In the genomic region with DNA sequence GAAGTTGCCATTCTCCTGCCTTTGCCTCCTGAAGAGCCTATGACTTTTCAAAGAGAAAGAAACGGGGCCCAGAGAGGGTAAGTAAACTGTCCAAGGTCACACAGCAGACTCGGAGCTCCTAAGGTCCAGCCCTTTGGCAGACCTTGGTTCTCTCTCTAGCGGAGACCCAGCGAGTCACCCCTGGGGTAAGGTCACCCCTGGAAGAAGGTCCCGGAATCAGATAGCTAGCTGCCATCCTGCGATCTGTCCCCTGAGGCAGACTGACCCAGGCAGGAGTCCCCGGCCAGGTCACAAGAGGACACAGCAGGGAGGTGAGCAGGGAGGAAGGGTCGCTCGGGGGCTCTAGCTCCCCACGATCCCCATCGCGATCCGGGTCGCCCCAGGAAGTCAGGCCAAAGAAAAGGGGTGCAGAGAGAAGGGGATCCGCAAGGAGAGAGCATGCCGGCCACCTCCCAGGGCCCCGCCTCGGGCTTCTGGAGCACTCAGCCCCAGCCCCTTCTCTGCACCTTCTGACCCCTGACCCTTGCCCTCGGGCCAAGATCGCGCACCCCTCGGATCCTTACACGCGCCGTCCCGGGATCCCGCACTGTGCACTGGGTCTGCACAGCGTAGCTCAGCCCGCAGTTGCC, we compare ENCODE assay signal across 8 mouse cellular contexts. TPM values are rescaled to one million over a fixed set of nuclear protein-coding genes. Genes with fewer than 3 reads are reported as not detected.
DNase-seq lines count a peak whose midpoint lies in the region; ATAC-seq and TF ChIP-seq lines count a peak whose summit lies in the region.

No protein-coding gene starts in this region.

- no peak; the same call in 1 of the 2 replicates for ATAC-seq in heart, embryonic 15.5 days (replicated peaks; ENCODE audit: insufficient number of reproducible peaks, insufficient read depth, low FRiP score, low read depth)
- ATAC-seq in hindbrain, embryonic 12.5 days (ENCODE audit: low FRiP score): no peak; the same call in 1 of the 2 replicates
- ATAC-seq in midbrain, embryonic 12.5 days (ENCODE audit: low FRiP score, low read depth): peak; percentile 5

- WGBS in heart, embryonic 15.5 days: 3% methylated on average over 29 of the region's 29 CpGs
- WGBS in hindbrain, embryonic 12.5 days: 1% methylated on average over 29 of the region's 29 CpGs
- WGBS in midbrain, embryonic 12.5 days: 1% methylated on average over 22 of the region's 29 CpGs

- TF ChIP-seq POLR2A in bone marrow macrophage, adult 2 months (IDR thresholded peaks at IDR 0.05; ENCODE audit: borderline replicate concordance, low read depth, low read length): no peak

- no peak for TF ChIP-seq CTCF in bone marrow macrophage, adult 2 months (IDR thresholded peaks at IDR 0.05; ENCODE audit: low read depth, low read length)

- H3K36me3 ChIP-seq in heart, embryonic 15.5 days: peaks cover 5% of the 10 kb centered on the region; the same call in 1 of the 2 replicates
- H3K36me3 ChIP-seq in hindbrain, embryonic 12.5 days: peaks cover 18% of the 10 kb centered on the region; the same call in 1 of the 2 replicates
- H3K36me3 ChIP-seq in midbrain, embryonic 12.5 days: peaks cover 10% of the 10 kb centered on the region

- H3K4me1 ChIP-seq in heart, embryonic 15.5 days (replicated peaks): peaks cover 28% of the 10 kb centered on the region
- H3K4me1 ChIP-seq in bone marrow macrophage, adult 2 months (ENCODE audit: control insufficient read depth, insufficient read depth, low read length): peaks cover 38% of the 10 kb centered on the region
- peaks cover 32% of the 10 kb centered on the region for H3K4me1 ChIP-seq in hindbrain, embryonic 12.5 days
- peaks cover 27% of the 10 kb centered on the region for H3K4me1 ChIP-seq in midbrain, embryonic 12.5 days

- no peaks in the 10 kb centered on the region for H3K9me3 ChIP-seq in heart, embryonic 15.5 days (replicated peaks)
- H3K9me3 ChIP-seq in hindbrain, embryonic 12.5 days (replicated peaks): no peaks in the 10 kb centered on the region
- no peaks in the 10 kb centered on the region for H3K9me3 ChIP-seq in midbrain, embryonic 12.5 days

- H3K9ac ChIP-seq in heart, embryonic 15.5 days: peak overlapping the region; percentile 86
- H3K9ac ChIP-seq in hindbrain, embryonic 12.5 days: peak overlapping the region; percentile 86
- H3K9ac ChIP-seq in midbrain, embryonic 12.5 days (replicated peaks): peak overlapping the region; percentile 74

- peak overlapping the region; percentile 91 for H3K4me3 ChIP-seq in heart, embryonic 15.5 days
- H3K4me3 ChIP-seq in bone marrow macrophage, adult 2 months (ENCODE audit: insufficient read depth, low read length): peak overlapping the region; percentile 77
- peak overlapping the region; percentile 72 for H3K4me3 ChIP-seq in hindbrain, embryonic 12.5 days
- peak overlapping the region; percentile 73 for H3K4me3 ChIP-seq in midbrain, embryonic 12.5 days

- peak overlapping the region; percentile 81 for H3K27ac ChIP-seq in heart, embryonic 15.5 days
- H3K27ac ChIP-seq in bone marrow macrophage, adult 2 months (ENCODE audit: insufficient read depth, low read depth, low read length): peak overlapping the region; percentile 60
- peak overlapping the region; percentile 78 for H3K27ac ChIP-seq in hindbrain, embryonic 12.5 days
- peak overlapping the region; percentile 43; the same call in 1 of the 2 replicates for H3K27ac ChIP-seq in midbrain, embryonic 12.5 days (replicated peaks)

- no peaks in the 10 kb centered on the region for H3K27me3 ChIP-seq in heart, embryonic 15.5 days
- no peaks in the 10 kb centered on the region for H3K27me3 ChIP-seq in hindbrain, embryonic 12.5 days
- H3K27me3 ChIP-seq in midbrain, embryonic 12.5 days: peaks cover 16% of the 10 kb centered on the region; the same call in 1 of the 2 replicates

- H3K4me2 ChIP-seq in heart, embryonic 15.5 days: peak overlapping the region; percentile 97
- peak overlapping the region; percentile 93 for H3K4me2 ChIP-seq in hindbrain, embryonic 12.5 days (replicated peaks)
- peak overlapping the region; percentile 70 for H3K4me2 ChIP-seq in midbrain, embryonic 12.5 days (replicated peaks)

- no peak for DNase-seq in heart, adult 9 months (ENCODE audit: low spot score in 2 of 2)
- DNase-seq in layer of hippocampus, postnatal 10 days (ENCODE audit: low spot score in 2 of 2): no peak
- DNase-seq in right cerebral cortex, postnatal 25 days: no peak
- DNase-seq in urinary bladder, adult 2 months (ENCODE audit: low spot score): no peak

RNA-seq across cellular contexts. Expression of a gene that starts 0.4 kb away (rescaled TPM):
- polyA plus RNA-seq in heart, embryonic 15.5 days (2015; fragmentation: Nextera tagmentation; extraction: Ambion mirVana): 12.4 and 16.8 TPM in 2 replicates
- polyA plus RNA-seq in bone marrow macrophage, adult 2 months (2012; ENCODE audit: insufficient read depth, insufficient read length, missing spikeins): 104 and 121 TPM in 2 replicates
- polyA plus RNA-seq in hindbrain, embryonic 12.5 days (2016; fragmentation: Nextera tagmentation; extraction: Ambion mirVana): 18.4 and 19.2 TPM in 2 replicates
- polyA plus RNA-seq in midbrain, embryonic 12.5 days (2016; fragmentation: Nextera tagmentation; extraction: Ambion mirVana): 12.9 and 14.2 TPM in 2 replicates
- 10 to 100 TPM; 44.1 to 47.4 TPM for total RNA-seq in layer of hippocampus, postnatal 10 days (2021)
- polyA plus RNA-seq in urinary bladder, adult 2 months (2012; rRNA removed): 38.6 and 55.0 TPM in 2 replicates

RNA-seq across cellular contexts. Expression of a gene that starts 0.8 kb away (rescaled TPM):
- 0.19 and 0.46 TPM in 2 replicates for polyA plus RNA-seq in heart, embryonic 15.5 days (2015; fragmentation: Nextera tagmentation; extraction: Ambion mirVana)
- 1.2 TPM in 1 of 2 replicates, not detected in the other for polyA plus RNA-seq in bone marrow macrophage, adult 2 months (2012; ENCODE audit: insufficient read depth, insufficient read length, missing spikeins)
- polyA plus RNA-seq in hindbrain, embryonic 12.5 days (2016; fragmentation: Nextera tagmentation; extraction: Ambion mirVana): 1.9 and 2.5 TPM in 2 replicates
- polyA plus RNA-seq in midbrain, embryonic 12.5 days (2016; fragmentation: Nextera tagmentation; extraction: Ambion mirVana): 0.60 and 1.7 TPM in 2 replicates
- 1 to 10 TPM in 1 of 2 experiments, under 1 TPM in 1; 0.91 to 1.2 TPM for total RNA-seq in layer of hippocampus, postnatal 10 days (2021)
- 1.6 and 1.8 TPM in 2 replicates for polyA plus RNA-seq in urinary bladder, adult 2 months (2012; rRNA removed)

RNA-seq across cellular contexts. Expression of a gene that starts 24.3 kb away (rescaled TPM):
- 11.0 and 12.7 TPM in 2 replicates for polyA plus RNA-seq in heart, embryonic 15.5 days (2015; fragmentation: Nextera tagmentation; extraction: Ambion mirVana)
- 3.8 and 4.0 TPM in 2 replicates for polyA plus RNA-seq in bone marrow macrophage, adult 2 months (2012; ENCODE audit: insufficient read depth, insufficient read length, missing spikeins)
- 16.8 and 19.2 TPM in 2 replicates for polyA plus RNA-seq in hindbrain, embryonic 12.5 days (2016; fragmentation: Nextera tagmentation; extraction: Ambion mirVana)
- polyA plus RNA-seq in midbrain, embryonic 12.5 days (2016; fragmentation: Nextera tagmentation; extraction: Ambion mirVana): 15.5 and 16.0 TPM in 2 replicates
- 10 to 100 TPM; 24.1 to 27.3 TPM for total RNA-seq in layer of hippocampus, postnatal 10 days (2021)
- polyA plus RNA-seq in urinary bladder, adult 2 months (2012; rRNA removed): 11.0 and 12.9 TPM in 2 replicates

RNA-seq across cellular contexts. Expression of a gene that starts 24.5 kb away (rescaled TPM):
- polyA plus RNA-seq in heart, embryonic 15.5 days (2015; fragmentation: Nextera tagmentation; extraction: Ambion mirVana): 23.4 and 32.9 TPM in 2 replicates
- 20.3 and 20.4 TPM in 2 replicates for polyA plus RNA-seq in bone marrow macrophage, adult 2 months (2012; ENCODE audit: insufficient read depth, insufficient read length, missing spikeins)
- polyA plus RNA-seq in hindbrain, embryonic 12.5 days (2016; fragmentation: Nextera tagmentation; extraction: Ambion mirVana): 53.2 and 53.6 TPM in 2 replicates
- polyA plus RNA-seq in midbrain, embryonic 12.5 days (2016; fragmentation: Nextera tagmentation; extraction: Ambion mirVana): 51.8 and 53.0 TPM in 2 replicates
- total RNA-seq in layer of hippocampus, postnatal 10 days (2021): 10 to 100 TPM; 45.0 to 45.1 TPM
- polyA plus RNA-seq in urinary bladder, adult 2 months (2012; rRNA removed): 25.7 and 26.2 TPM in 2 replicates

RNA-seq across cellular contexts. Expression of a gene that starts 46.0 kb away (rescaled TPM):
- 0.15 TPM in 1 of 2 replicates, not detected in the other for polyA plus RNA-seq in heart, embryonic 15.5 days (2015; fragmentation: Nextera tagmentation; extraction: Ambion mirVana)
- not detected in 2 replicates for polyA plus RNA-seq in bone marrow macrophage, adult 2 months (2012; ENCODE audit: insufficient read depth, insufficient read length, missing spikeins)
- 0.56 and 0.77 TPM in 2 replicates for polyA plus RNA-seq in hindbrain, embryonic 12.5 days (2016; fragmentation: Nextera tagmentation; extraction: Ambion mirVana)
- polyA plus RNA-seq in midbrain, embryonic 12.5 days (2016; fragmentation: Nextera tagmentation; extraction: Ambion mirVana): not detected in 2 replicates
- total RNA-seq in layer of hippocampus, postnatal 10 days (2021): under 1 TPM; 0.76 to 0.80 TPM
- polyA plus RNA-seq in urinary bladder, adult 2 months (2012; rRNA removed): not detected in 2 replicates
